Mouse (Mus musculus) G1E (cell line): ENCODE data around the gene Creld1. TPM values are rescaled to one million over a fixed set of nuclear protein-coding genes. Genes with fewer than 3 reads are reported as not detected.

Source experiments
- ATAC-seq: 2 replicates; pipeline ENCODE4 v1.8.0; 2016; ENCODE audit warnings: mild to moderate bottlenecking; ENCODE audit not compliant: insufficient number of reproducible peaks, poor library complexity, low FRiP score, severe bottlenecking; ENCODE audit errors: extremely low read depth
- DNase-seq: peaks from one replicate; pipeline ENCODE4 v3.0.0; 2012; ENCODE audit warnings: low spot score
- H3K27me3 ChIP-seq: 2 replicates; pipeline ENCODE4 v1.6.1; 2012; ENCODE audit warnings: mild to moderate bottlenecking, low read length, inconsistent platforms; ENCODE audit not compliant: insufficient read depth
- H3K36me3 ChIP-seq: replicated peaks from 2 replicates; pipeline ENCODE3; 2012; ENCODE audit warnings: mild to moderate bottlenecking, inconsistent platforms
- H3K4me1 ChIP-seq: 2 replicates; pipeline ENCODE4 v1.6.1; 2012; ENCODE audit warnings: low read depth, low read length, inconsistent platforms, mixed read lengths; ENCODE audit not compliant: insufficient read depth
- H3K4me3 ChIP-seq: 2 replicates; pipeline ENCODE4 v1.5.1; 2012; ENCODE audit warnings: low read depth, mild to moderate bottlenecking, inconsistent platforms, low read length, moderate library complexity, mixed read lengths
- H3K9me3 ChIP-seq: replicated peaks from 2 replicates; pipeline ENCODE4 v1.6.1; 2012; ENCODE audit warnings: inconsistent platforms
- CTCF ChIP-seq: IDR thresholded peaks from 2 replicates; pipeline ENCODE4 v1.5.1; 2012; ENCODE audit warnings: low read depth, low read length, inconsistent platforms, mixed read lengths
- GATA1 ChIP-seq: IDR thresholded peaks from 2 replicates; pipeline ENCODE4 v1.6.1; 2012; ENCODE audit warnings: borderline replicate concordance, low read length, inconsistent platforms, mixed read lengths
- GATA2 ChIP-seq: IDR thresholded peaks from 2 replicates; pipeline ENCODE4 v1.6.1; 2012; ENCODE audit warnings: low read depth, low read length, inconsistent platforms, borderline replicate concordance
- POLR2AphosphoS5 ChIP-seq: IDR thresholded peaks from 2 replicates; pipeline ENCODE4 v1.6.1; 2012; ENCODE audit warnings: low read depth, low read length, inconsistent platforms; ENCODE audit not compliant: insufficient replicate concordance
- TAL1 ChIP-seq: conservative IDR thresholded peaks from 2 replicates; pipeline ENCODE4 v1.6.1; 2012; ENCODE audit warnings: low read depth, low read length, inconsistent platforms, mixed read lengths
- polyA plus RNA-seq: library from polyadenylated mRNA; stranded (reverse); fragments of >175 nt; gene quantifications from 2 replicates; pipeline ENCODE4 v1.2.3, GENCODE M21; 2012
- total RNA-seq, 2 experiments: library from RNA; stranded (forward) in 1 of 2; stranded (reverse) in 1 of 2; fragments of 200-1000 nt in 1 of 2; fragments of >200 nt in 1 of 2; fragmentation: Nextera tagmentation in 1 of 2; gene quantifications; 2 replicates each; pipeline ENCODE4 v1.2.3; 2014 to 2017

Creld1 gene
- total RNA-seq (2014; fragmentation: Nextera tagmentation) (8.5 and 9.9 TPM in 2 replicates), total RNA-seq (2017) (5.8 and 7.4 TPM in 2 replicates), polyA plus RNA-seq (17.3 and 19.8 TPM in 2 replicates)

DNA sequence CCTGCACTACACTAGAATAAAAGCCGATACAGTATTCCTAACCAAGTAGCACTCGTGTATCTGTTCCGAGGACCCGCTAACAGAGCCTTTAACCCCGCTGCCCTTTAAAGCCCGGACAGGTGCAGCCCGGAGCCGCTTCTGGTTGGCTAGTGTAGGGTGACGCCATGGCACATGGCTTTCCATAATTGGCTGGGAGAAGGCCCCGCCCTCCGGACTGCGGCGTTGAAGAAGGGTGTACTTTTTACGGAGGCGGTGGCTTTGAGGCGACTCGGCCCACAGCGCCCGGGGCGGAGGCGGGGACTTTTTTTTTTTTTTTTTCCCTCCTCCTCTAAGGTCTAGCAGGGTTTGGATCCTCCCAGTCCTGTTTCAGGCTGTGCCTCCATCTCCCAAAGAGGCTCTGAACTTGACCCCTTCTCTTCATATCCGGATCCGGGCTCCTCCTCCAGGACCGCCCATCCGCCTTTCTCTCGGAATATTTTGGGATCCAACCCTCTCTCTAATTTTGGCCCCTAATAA, at the start of gene Creld1:
Gene Creld1, plus strand, starts transcription at position 198 of the 516 bp plus-strand sequence.
- H3K4me1 ChIP-seq: peaks cover 54% of the 10 kb centered on the region
- peaks cover 29% of the 10 kb centered on the region for H3K36me3 ChIP-seq
- H3K9me3 ChIP-seq: no peaks in the 10 kb centered on the region
- DNase-seq (peak; percentile 99), ATAC-seq (peak; percentile 98)
- peak within 1 kb of the TSS; percentile 82 for H3K4me3 ChIP-seq
- TF ChIP-seq TAL1 (no peak), GATA1 (no peak), GATA2 (no peak), CTCF (no peak), POLR2AphosphoS5 (no peak)
- peaks cover 28% of the 10 kb centered on the region for H3K27me3 ChIP-seq

DNA sequence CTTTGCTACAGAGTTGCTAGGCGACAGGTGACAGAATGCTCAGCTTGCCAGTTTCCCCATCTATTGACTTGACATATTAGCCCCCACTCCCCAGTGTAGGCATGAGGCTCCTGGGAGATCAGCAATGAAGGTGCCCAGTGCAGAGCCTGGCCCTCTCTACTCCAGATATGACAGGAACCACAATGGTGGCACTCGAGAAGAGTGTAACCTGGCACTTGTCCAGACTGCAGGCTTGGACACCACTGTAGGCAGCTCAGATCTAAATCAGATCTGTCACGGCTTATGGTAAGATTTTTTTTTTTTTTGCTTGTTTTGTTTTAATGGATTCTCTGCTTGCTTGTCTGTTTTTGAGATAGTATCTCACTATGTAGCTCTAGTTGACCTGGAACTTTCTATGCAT, 49.4 kb upstream of the Creld1 start:
- peaks cover 49% of the 10 kb centered on the region for H3K27me3 ChIP-seq
- TF ChIP-seq TAL1: no peak
- no peak for TF ChIP-seq POLR2AphosphoS5
- TF ChIP-seq CTCF: no peak
- TF ChIP-seq GATA2: no peak
- TF ChIP-seq GATA1: no peak
- 0 out of 2 replicates have a peak, but pooled peaks cover 2% of the 10 kb centered on the region for H3K4me1 ChIP-seq
- no peaks in the 10 kb centered on the region for H3K36me3 ChIP-seq
- no peak for DNase-seq
- H3K4me3 ChIP-seq: no peak overlapping the region
- H3K9me3 ChIP-seq: no peaks in the 10 kb centered on the region
- no peak for ATAC-seq

DNA sequence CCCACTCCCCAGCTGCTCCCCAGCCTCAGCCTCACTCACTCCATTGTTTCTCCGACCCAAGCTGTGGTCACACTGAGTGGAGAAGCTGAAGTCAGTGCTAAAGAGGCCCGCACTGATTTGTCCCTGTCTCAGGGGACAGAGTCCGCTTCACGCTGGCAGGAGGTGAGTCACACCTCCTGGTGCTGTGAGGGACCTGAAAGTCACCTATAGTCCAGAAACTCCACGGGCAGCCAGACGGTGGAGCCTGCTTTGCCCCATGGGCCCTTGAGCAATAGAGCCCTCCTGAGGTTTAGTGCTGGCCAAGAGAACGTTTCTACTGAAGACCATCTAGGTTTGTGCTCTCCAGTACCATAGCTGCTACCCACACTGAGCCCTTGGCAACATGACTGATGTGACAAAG, 48.4 kb upstream of the Creld1 start:
- TF ChIP-seq GATA2: no peak
- TF ChIP-seq GATA1: no peak
- TF ChIP-seq POLR2AphosphoS5: no peak
- TF ChIP-seq TAL1: no peak
- H3K4me1 ChIP-seq: 0 out of 2 replicates have a peak, but pooled peaks cover 2% of the 10 kb centered on the region
- no peak for DNase-seq

DNA sequence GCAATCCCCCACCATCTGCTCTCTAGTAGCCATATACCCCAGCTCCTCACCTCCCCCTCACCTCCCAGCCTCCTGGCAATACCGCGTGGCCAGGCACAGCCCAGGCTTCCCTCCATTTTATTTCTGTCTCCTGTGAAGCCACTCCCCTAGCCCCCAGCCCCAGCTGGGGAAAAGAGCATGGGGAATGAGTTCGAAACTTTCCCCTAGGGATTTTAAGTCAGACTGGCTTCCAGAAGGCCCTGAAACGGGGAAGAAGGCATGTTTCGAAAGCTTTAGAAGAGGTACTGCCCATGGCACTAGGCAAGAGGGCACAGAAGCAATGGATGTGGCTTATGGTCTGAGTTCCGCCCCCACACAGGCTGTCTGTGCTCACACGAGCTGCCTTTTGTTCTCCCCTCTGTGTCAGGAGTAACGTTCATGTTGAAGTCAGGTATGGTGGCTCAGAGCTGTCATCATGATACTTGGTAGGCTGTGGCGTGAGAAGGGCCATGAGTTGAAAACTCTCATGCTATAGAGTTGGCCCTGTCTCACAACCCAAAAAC, 47.4 kb upstream of the Creld1 start, which contains the start of gene Cidec:
Gene Cidec, minus strand, starts transcription at position 97 of the 542 bp plus-strand sequence.
- TF ChIP-seq GATA1 (no peak), GATA2 (no peak)
- Histone ChIP-seq H3K27me3 (peaks cover 50% of the 10 kb centered on the region), H3K4me3 (no peak within 1 kb of the TSS), H3K4me1 (0 out of 2 replicates have a peak, but pooled peaks cover 1% of the 10 kb centered on the region), H3K9me3 (no peaks in the 10 kb centered on the region), H3K36me3 (no peaks in the 10 kb centered on the region)
- DNase-seq (no peak), ATAC-seq (no peak)

More for the DNA sequence above, 48.4 kb upstream of the Creld1 start:
- no peaks in the 10 kb centered on the region for H3K9me3 ChIP-seq
- no peaks in the 10 kb centered on the region for H3K36me3 ChIP-seq
- ATAC-seq: no peak
- H3K27me3 ChIP-seq: peaks cover 48% of the 10 kb centered on the region
- H3K4me3 ChIP-seq: no peak overlapping the region

DNA sequence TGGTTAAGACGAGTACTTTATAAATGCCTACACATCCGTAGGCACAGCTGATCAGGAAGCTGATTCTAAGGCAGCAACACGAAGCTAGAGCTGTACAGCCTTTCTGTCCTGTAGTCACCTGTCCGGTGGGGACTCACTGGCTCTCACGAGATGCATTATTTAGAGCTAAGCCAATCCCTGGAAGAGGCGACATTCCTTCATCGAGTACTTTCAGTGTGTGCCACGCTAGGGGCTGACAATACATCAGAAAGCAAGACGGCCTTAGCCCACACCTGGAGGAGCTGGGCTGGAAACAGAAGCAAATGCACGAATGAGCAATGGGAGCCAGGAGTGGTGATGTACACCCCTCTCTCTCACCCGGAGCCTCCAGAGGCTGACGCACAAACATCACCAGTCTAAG, 46.0 kb upstream of the Creld1 start:
- Histone ChIP-seq H3K4me3 (no peak overlapping the region), H3K9me3 (no peaks in the 10 kb centered on the region), H3K36me3 (no peaks in the 10 kb centered on the region), H3K27me3 (peaks cover 44% of the 10 kb centered on the region), H3K4me1 (peaks cover 7% of the 10 kb centered on the region; the same call in 1 of the 2 replicates)
- DNase-seq (no peak), ATAC-seq (no peak)
- no peak for TF ChIP-seq GATA2

DNA sequence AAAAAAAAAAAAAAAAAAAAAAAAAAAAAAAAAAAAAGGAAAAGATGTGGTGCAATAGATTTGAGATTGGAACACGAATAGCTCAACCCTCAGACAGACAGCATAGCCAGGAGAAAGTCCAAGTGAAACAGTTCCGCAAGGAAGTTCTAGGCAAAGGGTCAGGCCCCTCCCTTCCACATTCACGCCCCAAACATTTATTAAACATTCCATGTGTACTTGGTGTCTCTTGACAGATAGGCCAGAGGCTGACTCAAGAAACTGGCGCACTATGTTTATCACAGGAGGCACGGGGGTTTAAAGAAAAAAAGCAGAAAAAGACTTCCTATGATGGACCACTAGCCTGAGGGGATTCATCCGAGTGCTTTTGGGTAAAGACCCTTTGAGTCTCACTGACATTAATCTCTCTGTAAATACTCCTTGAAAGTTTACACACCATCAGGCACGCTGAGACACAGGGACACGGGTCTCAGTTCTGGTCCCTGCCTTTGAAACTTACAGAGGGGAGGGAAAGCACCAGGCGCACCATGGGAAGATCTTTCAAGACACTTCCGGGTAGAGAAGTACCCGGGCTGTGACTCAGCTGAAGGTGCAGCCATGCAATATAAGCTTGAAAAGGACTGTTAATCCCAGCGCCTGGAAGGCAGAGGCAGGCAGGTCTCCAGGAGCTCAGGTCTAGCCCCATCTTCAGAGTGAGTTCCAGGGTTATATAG, 44.2 kb upstream of the Creld1 start:
- Histone ChIP-seq H3K27me3 (peaks cover 29% of the 10 kb centered on the region), H3K36me3 (no peaks in the 10 kb centered on the region), H3K4me3 (no peak overlapping the region), H3K4me1 (peaks cover 14% of the 10 kb centered on the region; the same call in 1 of the 2 replicates), H3K9me3 (no peaks in the 10 kb centered on the region)
- TF ChIP-seq GATA2: no peak
- TF ChIP-seq POLR2AphosphoS5: no peak
- no peak for TF ChIP-seq GATA1
- no peak for TF ChIP-seq CTCF
- no peak for TF ChIP-seq TAL1
- ATAC-seq (no peak), DNase-seq (no peak)
